Mouse (Mus musculus) C2C12 (cell line): Measurements from ENCODE around the gene Kcnj4.

Experiments
- CTCF ChIP-seq: IDR thresholded peaks from one replicate; pipeline ENCODE4 v1.5.1; 2011; ENCODE audit not compliant: control insufficient read depth, insufficient read depth, insufficient read length
- USF1 ChIP-seq: IDR thresholded peaks from one replicate; pipeline ENCODE4 v1.6.1; 2011; ENCODE audit warnings: low read depth, mild to moderate bottlenecking, control low read depth, moderate library complexity

DNA sequence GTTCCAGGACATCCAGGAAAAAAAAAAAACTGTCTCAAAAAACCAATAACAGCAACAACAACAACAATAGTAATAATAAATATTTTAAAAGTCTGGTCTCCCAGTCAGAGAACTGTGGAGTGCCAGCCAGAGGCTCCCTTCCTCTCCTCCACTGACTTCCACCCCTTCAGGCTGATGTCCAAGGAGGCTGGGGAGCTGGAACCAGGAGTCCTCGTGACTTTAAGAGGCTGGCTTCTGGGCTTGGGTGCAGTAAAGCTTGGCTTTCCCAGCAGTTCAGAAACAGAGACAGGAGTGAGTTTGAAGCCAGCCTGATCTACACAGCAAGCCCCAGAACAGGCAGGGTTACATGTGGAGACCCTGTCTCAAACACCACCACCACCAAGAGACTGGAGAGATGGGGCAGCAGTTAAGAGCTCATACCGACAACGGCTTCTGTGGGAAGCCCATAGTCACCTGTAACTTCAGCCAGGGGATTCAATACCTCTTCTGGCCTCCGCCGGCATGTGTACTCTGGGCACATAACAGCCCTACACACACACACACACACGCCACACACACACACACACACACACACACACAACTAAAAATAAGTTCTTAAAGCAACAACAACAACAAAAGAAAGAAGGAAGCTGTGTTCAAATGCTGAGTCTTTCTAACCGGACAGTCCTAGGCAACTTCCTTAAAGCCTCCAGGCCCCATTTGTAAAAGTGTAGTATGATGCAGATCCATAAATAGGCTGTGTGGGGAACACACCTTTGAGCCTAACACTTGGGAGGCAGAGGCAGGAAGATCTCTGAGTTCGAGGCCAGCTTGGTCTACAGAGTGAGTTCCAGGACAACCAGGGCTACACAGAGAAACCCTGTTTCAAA is 59.0 kb downstream of the Kcnj4 start:
- TF ChIP-seq CTCF (no peak), USF1 (no peak)
